Mouse (Mus musculus): ENCODE measurements around the gene Znrd1.

DNA sequence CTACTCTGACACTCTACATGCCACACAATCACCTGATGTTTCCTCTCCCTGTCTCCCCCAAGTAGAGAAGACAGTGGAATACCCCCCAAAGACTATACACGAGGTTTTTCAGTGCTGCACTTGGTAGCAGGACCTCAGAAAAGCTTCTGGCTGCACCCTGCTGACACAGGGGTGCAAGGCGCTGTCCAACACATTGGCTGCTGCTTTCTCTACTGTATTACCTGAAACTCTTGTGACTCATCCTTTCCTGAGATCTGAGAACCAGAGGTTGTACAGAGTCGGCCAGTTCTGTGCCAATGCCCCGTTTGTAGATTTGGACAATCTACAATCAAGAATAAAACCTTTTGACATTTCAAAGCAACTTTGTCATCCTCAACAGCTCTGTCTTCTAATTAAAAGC lies 48.6 kb downstream of the Znrd1 start:
- no peak for TF ChIP-seq SRF (IDR thresholded peaks at IDR 0.05; ENCODE audit: control insufficient read depth, insufficient read length, low read depth)
- TF ChIP-seq POLR2A (IDR thresholded peaks at IDR 0.05; ENCODE audit: insufficient read length, low read depth), result no peak
- TF ChIP-seq MYOG (IDR thresholded peaks at IDR 0.05; ENCODE audit: control insufficient read depth in 1 of 3, insufficient read depth in 1 of 3, insufficient read length in 2 of 3, low read depth in 2 of 3), result no peak
- TF ChIP-seq E2F4 (IDR thresholded peaks at IDR 0.05; ENCODE audit: insufficient read depth), result no peak
